In the genomic region with DNA sequence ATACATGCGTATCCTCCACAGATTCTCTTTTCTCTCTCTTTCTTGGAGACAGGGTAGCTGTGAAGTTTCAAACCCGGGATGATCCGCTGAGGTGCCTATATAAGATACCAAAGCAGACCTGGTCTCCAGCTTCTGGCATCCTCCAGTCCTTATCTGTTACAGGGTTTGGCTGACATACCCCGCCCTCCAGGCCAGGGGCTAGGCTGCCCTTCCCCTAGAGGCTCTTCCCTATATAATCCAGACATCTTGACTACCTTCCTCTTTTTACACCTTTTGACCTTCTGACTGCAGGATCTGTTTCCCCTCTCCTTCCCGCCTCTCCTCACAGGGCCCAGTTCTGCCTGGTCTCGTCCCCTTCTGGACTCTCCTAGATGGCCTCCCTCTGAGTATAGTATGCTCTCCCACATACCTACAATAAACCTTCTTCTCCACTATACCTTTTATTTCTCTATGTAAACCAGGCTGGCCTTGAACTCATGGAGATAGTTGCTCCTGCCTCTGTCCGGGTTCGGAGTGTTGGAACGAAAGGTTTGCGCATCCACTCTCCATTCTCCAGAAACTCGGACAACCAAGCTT, we compare ENCODE assay signal across 8 mouse cellular contexts. TPM values are rescaled to one million over a fixed set of nuclear protein-coding genes. Genes with fewer than 3 reads are reported as not detected.
DNase-seq lines count a peak whose midpoint lies in the region; ATAC-seq and TF ChIP-seq lines count a peak whose summit lies in the region.

No protein-coding gene starts in this region.

- H3K4me1 ChIP-seq in kidney, postnatal 0 days (replicated peaks; ENCODE audit: insufficient read depth, low read length), result peaks cover 14% of the 10 kb centered on the region; the same call in 1 of the 2 replicates
- peaks cover 5% of the 10 kb centered on the region; the same call in 1 of the 2 replicates for H3K4me1 ChIP-seq in embryonic facial prominence, embryonic 11.5 days (ENCODE audit: control insufficient read depth, insufficient read depth, low read length)
- peaks cover 35% of the 10 kb centered on the region for H3K4me1 ChIP-seq in midbrain, embryonic 13.5 days (replicated peaks)

- DNase-seq in kidney, postnatal 0 days (ENCODE audit: low spot score), result no peak
- no peak for DNase-seq in kidney, adult 18-20 months
- no peak for DNase-seq in embryonic facial prominence, embryonic 11.5 days (ENCODE audit: low spot score)
- DNase-seq in adrenal gland, adult 2 months, result no peak
- DNase-seq in ovary, postnatal 10 days (ENCODE audit: low spot score), result no peak
- DNase-seq in right cerebral cortex, postnatal 36 days (ENCODE audit: low spot score in 2 of 2), result no peak

- 25% methylated on average over 11 of the region's 11 CpGs for WGBS in kidney, postnatal 0 days
- WGBS in embryonic facial prominence, embryonic 11.5 days, result 31% methylated on average over 11 of the region's 11 CpGs
- 32% methylated on average over 11 of the region's 11 CpGs for WGBS in midbrain, embryonic 13.5 days

- H3K27me3 ChIP-seq in kidney, postnatal 0 days (ENCODE audit: insufficient read depth, low read length), result no peaks in the 10 kb centered on the region
- H3K27me3 ChIP-seq in embryonic facial prominence, embryonic 11.5 days (ENCODE audit: control insufficient read depth, insufficient read depth, low read length), result no peaks in the 10 kb centered on the region
- H3K27me3 ChIP-seq in midbrain, embryonic 13.5 days, result no peaks in the 10 kb centered on the region

- TF ChIP-seq CTCF in kidney, postnatal 0 days (IDR thresholded peaks at IDR 0.05; ENCODE audit: low read depth), result no peak

- peak overlapping the region; percentile 97 for H3K4me2 ChIP-seq in kidney, postnatal 0 days (ENCODE audit: low read length)
- peak overlapping the region; percentile 64 for H3K4me2 ChIP-seq in embryonic facial prominence, embryonic 11.5 days (ENCODE audit: low read depth, low read length)
- peak overlapping the region; percentile 80 for H3K4me2 ChIP-seq in midbrain, embryonic 13.5 days (replicated peaks)

- ATAC-seq in kidney, postnatal 0 days (replicated peaks; ENCODE audit: low FRiP score, low read depth), result peak; percentile 20; the same call in 1 of the 2 replicates
- peak; percentile 60 for ATAC-seq in embryonic facial prominence, embryonic 11.5 days (replicated peaks; ENCODE audit: insufficient number of reproducible peaks, low FRiP score, low TSS enrichment, low read depth)
- peak; percentile 19 for ATAC-seq in inflammation-experienced regulatory T-cells, adult 6 months
- peak; percentile 62 for ATAC-seq in midbrain, embryonic 13.5 days

- no peaks in the 10 kb centered on the region for H3K9me3 ChIP-seq in kidney, postnatal 0 days (replicated peaks; ENCODE audit: low read length)
- no peaks in the 10 kb centered on the region for H3K9me3 ChIP-seq in embryonic facial prominence, embryonic 11.5 days (replicated peaks; ENCODE audit: control insufficient read depth, low read length)
- no peaks in the 10 kb centered on the region for H3K9me3 ChIP-seq in midbrain, embryonic 13.5 days

- peak overlapping the region; percentile 89 for H3K4me3 ChIP-seq in kidney, postnatal 0 days (replicated peaks; ENCODE audit: low read depth, low read length)
- H3K4me3 ChIP-seq in embryonic facial prominence, embryonic 11.5 days (ENCODE audit: low read depth, low read length), result peak overlapping the region; percentile 91
- H3K4me3 ChIP-seq in midbrain, embryonic 13.5 days (replicated peaks), result peak overlapping the region; percentile 89

- 0 out of 2 replicates have a peak, but pooled peaks cover 14% of the 10 kb centered on the region for H3K36me3 ChIP-seq in kidney, postnatal 0 days (ENCODE audit: insufficient read depth, low read length)
- peaks cover 4% of the 10 kb centered on the region for H3K36me3 ChIP-seq in embryonic facial prominence, embryonic 11.5 days (replicated peaks; ENCODE audit: control insufficient read depth, insufficient read depth, low read depth, low read length)
- peaks cover 17% of the 10 kb centered on the region for H3K36me3 ChIP-seq in midbrain, embryonic 13.5 days

- peak overlapping the region; percentile 94 for H3K9ac ChIP-seq in kidney, postnatal 0 days (ENCODE audit: low read depth, low read length)
- peak overlapping the region; percentile 92 for H3K9ac ChIP-seq in embryonic facial prominence, embryonic 11.5 days (replicated peaks; ENCODE audit: low read length)
- peak overlapping the region; percentile 98 for H3K9ac ChIP-seq in midbrain, embryonic 13.5 days (replicated peaks)

- H3K27ac ChIP-seq in kidney, postnatal 0 days, result peak overlapping the region; percentile 65
- H3K27ac ChIP-seq in embryonic facial prominence, embryonic 11.5 days (replicated peaks; ENCODE audit: low read depth, low read length), result peak overlapping the region; percentile 91
- peak overlapping the region; percentile 86 for H3K27ac ChIP-seq in midbrain, embryonic 13.5 days

RNA-seq across cellular contexts. Expression of gene Srsf9, which starts 0.6 kb away (rescaled TPM):
- polyA plus RNA-seq in kidney, postnatal 0 days (2015; fragmentation: Nextera tagmentation; extraction: Ambion mirVana), result 234 and 251 TPM in 2 replicates
- polyA plus RNA-seq in embryonic facial prominence, embryonic 11.5 days (2014; fragmentation: Nextera tagmentation; extraction: Ambion mirVana), result 376 and 390 TPM in 2 replicates
- polyA plus RNA-seq in inflammation-experienced regulatory T-cells, adult 6 months (2017; shearing (Covaris generic)), result 10 to 100 TPM; 15.7 to 26.8 (median 26.5) TPM
- 193 and 203 TPM in 2 replicates for polyA plus RNA-seq in midbrain, embryonic 13.5 days (2015; fragmentation: Nextera tagmentation; extraction: Ambion mirVana)
- 10 to 100 TPM; 45.8 to 70.1 TPM for total RNA-seq in adrenal gland, adult 2 months (2021)
- polyA plus RNA-seq in adrenal gland, adult 2 months (2012; rRNA removed), result 29.1 and 40.4 TPM in 2 replicates

RNA-seq across cellular contexts. Expression of gene Gatc, which starts 14.6 kb away (rescaled TPM):
- 19.8 and 20.8 TPM in 2 replicates for polyA plus RNA-seq in kidney, postnatal 0 days (2015; fragmentation: Nextera tagmentation; extraction: Ambion mirVana)
- polyA plus RNA-seq in embryonic facial prominence, embryonic 11.5 days (2014; fragmentation: Nextera tagmentation; extraction: Ambion mirVana), result 37.0 and 38.8 TPM in 2 replicates
- polyA plus RNA-seq in inflammation-experienced regulatory T-cells, adult 6 months (2017; shearing (Covaris generic)), result 10 to 100 TPM; 10.7 to 12.5 (median 11.3) TPM
- polyA plus RNA-seq in midbrain, embryonic 13.5 days (2015; fragmentation: Nextera tagmentation; extraction: Ambion mirVana), result 34.2 and 37.0 TPM in 2 replicates
- 10 to 100 TPM; 21.1 to 24.0 TPM for total RNA-seq in adrenal gland, adult 2 months (2021)
- 12.2 and 15.4 TPM in 2 replicates for polyA plus RNA-seq in adrenal gland, adult 2 months (2012; rRNA removed)

RNA-seq across cellular contexts. Expression of gene Triap1, which starts 14.7 kb away (rescaled TPM):
- 58.7 and 59.0 TPM in 2 replicates for polyA plus RNA-seq in kidney, postnatal 0 days (2015; fragmentation: Nextera tagmentation; extraction: Ambion mirVana)
- 66.7 and 68.9 TPM in 2 replicates for polyA plus RNA-seq in embryonic facial prominence, embryonic 11.5 days (2014; fragmentation: Nextera tagmentation; extraction: Ambion mirVana)
- polyA plus RNA-seq in inflammation-experienced regulatory T-cells, adult 6 months (2017; shearing (Covaris generic)), result 10 to 100 TPM; 40.3 to 56.5 (median 51.5) TPM
- 54.2 and 56.7 TPM in 2 replicates for polyA plus RNA-seq in midbrain, embryonic 13.5 days (2015; fragmentation: Nextera tagmentation; extraction: Ambion mirVana)
- 10 to 100 TPM; 35.1 to 40.0 TPM for total RNA-seq in adrenal gland, adult 2 months (2021)
- 7.9 and 8.6 TPM in 2 replicates for polyA plus RNA-seq in adrenal gland, adult 2 months (2012; rRNA removed)

RNA-seq across cellular contexts. Expression of gene Cox6a1, which starts 22.4 kb away (rescaled TPM):
- 1,591 and 1,635 TPM in 2 replicates for polyA plus RNA-seq in kidney, postnatal 0 days (2015; fragmentation: Nextera tagmentation; extraction: Ambion mirVana)
- polyA plus RNA-seq in embryonic facial prominence, embryonic 11.5 days (2014; fragmentation: Nextera tagmentation; extraction: Ambion mirVana), result 569 and 629 TPM in 2 replicates
- polyA plus RNA-seq in inflammation-experienced regulatory T-cells, adult 6 months (2017; shearing (Covaris generic)), result 100 to 1,000 TPM; 550 to 644 (median 560) TPM
- polyA plus RNA-seq in midbrain, embryonic 13.5 days (2015; fragmentation: Nextera tagmentation; extraction: Ambion mirVana), result 973 and 974 TPM in 2 replicates
- 1,000 to 10,000 TPM; 1,468 to 1,603 TPM for total RNA-seq in adrenal gland, adult 2 months (2021)
- 4,255 and 4,504 TPM in 2 replicates for polyA plus RNA-seq in adrenal gland, adult 2 months (2012; rRNA removed)

RNA-seq across cellular contexts. Expression of gene Dynll1, which starts 25.5 kb away (rescaled TPM):
- polyA plus RNA-seq in kidney, postnatal 0 days (2015; fragmentation: Nextera tagmentation; extraction: Ambion mirVana), result 1,395 and 1,475 TPM in 2 replicates
- 1,836 and 1,851 TPM in 2 replicates for polyA plus RNA-seq in embryonic facial prominence, embryonic 11.5 days (2014; fragmentation: Nextera tagmentation; extraction: Ambion mirVana)
- polyA plus RNA-seq in inflammation-experienced regulatory T-cells, adult 6 months (2017; shearing (Covaris generic)), result 100 to 1,000 TPM; 360 to 571 (median 381) TPM
- polyA plus RNA-seq in midbrain, embryonic 13.5 days (2015; fragmentation: Nextera tagmentation; extraction: Ambion mirVana), result 1,401 and 1,414 TPM in 2 replicates
- total RNA-seq in adrenal gland, adult 2 months (2021), result 100 to 1,000 TPM; 220 to 347 TPM
- 38.0 and 45.1 TPM in 2 replicates for polyA plus RNA-seq in adrenal gland, adult 2 months (2012; rRNA removed)
